Mouse (Mus musculus) T-helper 1 cell (primary cell): ENCODE measurements around the gene Arnt2.

ENCODE experiments used
- in situ Hi-C: fragments of 300-600 bp; cut with MboI, MseI; formaldehyde crosslinking; loops from one replicate; pipeline ENCODE4 v1.15.1; 2025; ENCODE audit warnings: high pct_unique_total_duplicates

Arnt2 gene

GRCm38 (mm10) chr7:84348145-84348911, 61.6 kb downstream of the Arnt2 start:
- in situ Hi-C loops, result no loop called here

GRCm38 (mm10) chr7:84343160-84343559, 66.8 kb downstream of the Arnt2 start:
- in situ Hi-C loops, result no loop called here

- in situ Hi-C loops, result no loop called here
Measured at GRCm38 (mm10) chr7:84341001-84341400, 69.0 kb downstream of the Arnt2 start.

- in situ Hi-C loops, result no loop called here
Measured at GRCm38 (mm10) chr7:84339186-84339585, 70.8 kb downstream of the Arnt2 start.

- in situ Hi-C loops, result no loop called here
Measured at GRCm38 (mm10) chr7:84337768-84338167, 72.2 kb downstream of the Arnt2 start.

- in situ Hi-C loops, result no loop called here
Measured at GRCm38 (mm10) chr7:84336907-84337306, 73.1 kb downstream of the Arnt2 start.

GRCm38 (mm10) chr7:84336580-84336886, 73.4 kb downstream of the Arnt2 start:
- in situ Hi-C loops, result no loop called here

GRCm38 (mm10) chr7:84335766-84336579, 74.0 kb downstream of the Arnt2 start:
- in situ Hi-C loops, result no loop called here

- in situ Hi-C loops, result no loop called here
Measured at GRCm38 (mm10) chr7:84333996-84334395, 76.0 kb downstream of the Arnt2 start.

GRCm38 (mm10) chr7:84332295-84333168, 77.4 kb downstream of the Arnt2 start:
- in situ Hi-C loops, result no loop called here

GRCm38 (mm10) chr7:84329174-84329583, 80.8 kb downstream of the Arnt2 start:
- in situ Hi-C loops, result no loop called here

GRCm38 (mm10) chr7:84328770-84329169, 81.2 kb downstream of the Arnt2 start:
- in situ Hi-C loops, result no loop called here

GRCm38 (mm10) chr7:84325570-84326328, 84.2 kb downstream of the Arnt2 start:
- in situ Hi-C loops, result no loop called here

- in situ Hi-C loops, result no loop called here
Measured at GRCm38 (mm10) chr7:84321542-84321941, 88.4 kb downstream of the Arnt2 start.

GRCm38 (mm10) chr7:84315353-84316003, 94.5 kb downstream of the Arnt2 start:
- in situ Hi-C loops, result loop anchor here (10.0 kb wide), 1 partner anchor 1091 kb away; no protein-coding TSS in a partner anchor

- in situ Hi-C loops, result loop anchor here (10.0 kb wide), 1 partner anchor 1090 kb away; no protein-coding TSS in a partner anchor
Measured at GRCm38 (mm10) chr7:84314742-84315141, 95.2 kb downstream of the Arnt2 start.

GRCm38 (mm10) chr7:84311624-84312023, 98.4 kb downstream of the Arnt2 start:
- in situ Hi-C loops, result loop anchor here (10.0 kb wide), 1 partner anchor 1087 kb away; no protein-coding TSS in a partner anchor

GRCm38 (mm10) chr7:84310909-84311311, 99.1 kb downstream of the Arnt2 start:
- in situ Hi-C loops, result loop anchor here (10.0 kb wide), 1 partner anchor 1086 kb away; no protein-coding TSS in a partner anchor

- in situ Hi-C loops, result no loop called here
Measured at GRCm38 (mm10) chr7:84307329-84307925, 102.5 kb downstream of the Arnt2 start.

- in situ Hi-C loops, result no loop called here
Measured at GRCm38 (mm10) chr7:84300261-84300660, 109.7 kb downstream of the Arnt2 start.
